Mouse (Mus musculus): ENCODE data around the gene Nde1.

- no peak for TF ChIP-seq EP300 (IDR thresholded peaks at IDR 0.05)
- no peak for TF ChIP-seq CTCF (IDR thresholded peaks at IDR 0.05)
Measured at GRCm38 (mm10) chr16:14182360-14182759, 19.3 kb downstream of the Nde1 start.
